Mouse (Mus musculus): ENCODE measurements at regions not wholly inside any gene's neighbourhood (a gene's known extent, or its start where the extent isn't known, plus 50 kb on each side); places are given as distances from the start of the nearest gene placed in this dataset.

GRCm38 (mm10) chr8:112933815-112934214 is 364.0 kb downstream of the Cntnap4 start:
- Histone ChIP-seq H3K27ac (replicated peaks; ENCODE audit: low read depth, low read length) (no peak overlapping the region), H3K9ac (ENCODE audit: low read length) (no peak overlapping the region), H3K9me3 (ENCODE audit: control insufficient read depth, low read length) (no peaks in the 10 kb centered on the region), H3K4me3 (ENCODE audit: low read depth, low read length) (no peak overlapping the region), H3K36me3 (ENCODE audit: control insufficient read depth, insufficient read depth, low read length) (no peaks in the 10 kb centered on the region), H3K27me3 (ENCODE audit: control insufficient read depth, insufficient read depth, low read length) (no peaks in the 10 kb centered on the region), H3K4me2 (ENCODE audit: low read depth, severe bottlenecking) (no peak overlapping the region), H3K4me1 (ENCODE audit: control insufficient read depth, insufficient read depth, low read length) (no peaks in the 10 kb centered on the region)
- no peak for ATAC-seq (ENCODE audit: insufficient number of reproducible peaks, low FRiP score, low TSS enrichment, low read depth)
- WGBS: 93% methylated on average over 2 of the region's 2 CpGs
- no peak for DNase-seq (ENCODE audit: low spot score)

GRCm38 (mm10) chr8:112935411-112935810 is 365.6 kb downstream of the Cntnap4 start:
- Histone ChIP-seq H3K4me1 (ENCODE audit: control insufficient read depth, insufficient read depth, low read length) (no peaks in the 10 kb centered on the region), H3K27ac (replicated peaks; ENCODE audit: low read depth, low read length) (no peak overlapping the region), H3K4me3 (ENCODE audit: low read depth, low read length) (no peak overlapping the region), H3K4me2 (ENCODE audit: low read depth, severe bottlenecking) (no peak overlapping the region), H3K9me3 (ENCODE audit: control insufficient read depth, low read length) (no peaks in the 10 kb centered on the region), H3K9ac (ENCODE audit: low read length) (no peak overlapping the region), H3K36me3 (ENCODE audit: control insufficient read depth, insufficient read depth, low read length) (no peaks in the 10 kb centered on the region), H3K27me3 (ENCODE audit: control insufficient read depth, insufficient read depth, low read length) (no peaks in the 10 kb centered on the region)
- no peak for DNase-seq (ENCODE audit: low spot score)
- ATAC-seq (ENCODE audit: insufficient number of reproducible peaks, low FRiP score, low TSS enrichment, low read depth): no peak
- WGBS: 78% methylated on average over 3 of the region's 3 CpGs

- H3K27ac ChIP-seq (replicated peaks; ENCODE audit: low read depth, low read length): no peak overlapping the region
- no peak for DNase-seq (ENCODE audit: low spot score)
- no peaks in the 10 kb centered on the region for H3K9me3 ChIP-seq (ENCODE audit: control insufficient read depth, low read length)
- no peak overlapping the region for H3K4me2 ChIP-seq (ENCODE audit: low read depth, severe bottlenecking)
- ATAC-seq (ENCODE audit: insufficient number of reproducible peaks, low FRiP score, low TSS enrichment, low read depth): no peak
- H3K36me3 ChIP-seq (ENCODE audit: control insufficient read depth, insufficient read depth, low read length): no peaks in the 10 kb centered on the region
- H3K9ac ChIP-seq (ENCODE audit: low read length): no peak overlapping the region
- H3K4me1 ChIP-seq (ENCODE audit: control insufficient read depth, insufficient read depth, low read length): no peaks in the 10 kb centered on the region
- 87% methylated on average over 9 of the region's 9 CpGs for WGBS
- H3K4me3 ChIP-seq (ENCODE audit: low read depth, low read length): no peak overlapping the region
- H3K27me3 ChIP-seq (ENCODE audit: control insufficient read depth, insufficient read depth, low read length): no peaks in the 10 kb centered on the region
Measured at GRCm38 (mm10) chr8:112935897-112936719, 366.3 kb downstream of the Cntnap4 start.

DNA sequence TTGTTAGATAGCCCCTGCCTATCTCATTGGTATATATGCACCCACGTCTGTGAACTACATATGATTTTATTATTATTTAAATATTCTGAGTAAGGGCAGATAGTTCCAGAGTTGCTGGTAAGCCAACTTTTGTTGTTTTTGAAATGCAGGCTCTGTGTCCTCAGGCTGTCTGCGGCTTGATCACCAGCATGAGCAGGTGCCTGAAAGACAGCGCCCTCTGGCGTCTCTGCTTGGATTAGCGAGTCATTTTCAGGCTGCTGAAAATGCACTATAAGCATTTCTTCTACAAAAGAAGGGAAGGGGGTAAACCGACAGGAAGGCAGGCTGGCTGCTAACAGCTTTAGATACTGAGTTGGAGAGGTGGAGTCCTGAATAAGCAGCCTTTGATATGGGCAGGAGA is 402.6 kb downstream of the Cntnap4 start:
- H3K4me2 ChIP-seq (ENCODE audit: low read depth, severe bottlenecking): no peak overlapping the region
- 10% methylated on average over 6 of the region's 6 CpGs for WGBS
- no peaks in the 10 kb centered on the region for H3K27me3 ChIP-seq (ENCODE audit: control insufficient read depth, insufficient read depth, low read length)
- H3K27ac ChIP-seq (replicated peaks; ENCODE audit: low read depth, low read length): no peak overlapping the region
- no peaks in the 10 kb centered on the region for H3K9me3 ChIP-seq (ENCODE audit: control insufficient read depth, low read length)
- ATAC-seq (ENCODE audit: insufficient number of reproducible peaks, low FRiP score, low TSS enrichment, low read depth): no peak
- H3K4me3 ChIP-seq (ENCODE audit: low read depth, low read length): no peak overlapping the region
- no peaks in the 10 kb centered on the region for H3K36me3 ChIP-seq (ENCODE audit: control insufficient read depth, insufficient read depth, low read length)
- DNase-seq (ENCODE audit: low spot score): peak; percentile 86
- H3K4me1 ChIP-seq (ENCODE audit: control insufficient read depth, insufficient read depth, low read length): no peaks in the 10 kb centered on the region
- H3K9ac ChIP-seq (ENCODE audit: low read length): no peak overlapping the region

DNA sequence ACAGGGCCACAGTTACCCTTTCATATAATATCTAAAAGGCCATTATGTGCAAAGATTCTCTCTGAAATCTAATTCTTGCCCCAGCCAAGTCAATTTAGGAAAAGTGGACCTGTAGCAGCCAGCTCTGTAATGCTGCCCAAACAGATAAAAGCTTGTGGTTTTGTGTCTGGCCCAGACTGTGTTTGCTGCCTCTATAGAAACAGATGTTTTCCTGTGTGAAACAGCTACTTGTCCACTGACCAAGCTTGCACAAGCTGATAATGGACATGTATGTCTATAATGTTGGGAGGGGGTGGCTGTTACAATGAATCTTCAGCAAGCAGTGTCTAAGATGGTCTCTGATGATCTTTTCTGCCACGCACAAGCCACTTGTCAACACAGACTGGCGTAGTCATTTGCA is 405.9 kb downstream of the Cntnap4 start:
- no peak overlapping the region for H3K27ac ChIP-seq (replicated peaks; ENCODE audit: low read depth, low read length)
- no peak overlapping the region for H3K4me2 ChIP-seq (ENCODE audit: low read depth, severe bottlenecking)
- no peak overlapping the region for H3K9ac ChIP-seq (ENCODE audit: low read length)
- H3K36me3 ChIP-seq (ENCODE audit: control insufficient read depth, insufficient read depth, low read length): no peaks in the 10 kb centered on the region
- ATAC-seq (ENCODE audit: insufficient number of reproducible peaks, low FRiP score, low TSS enrichment, low read depth): no peak
- 91% methylated on average over 2 of the region's 2 CpGs for WGBS
- no peak for DNase-seq (ENCODE audit: low spot score)
- H3K27me3 ChIP-seq (ENCODE audit: control insufficient read depth, insufficient read depth, low read length): no peaks in the 10 kb centered on the region
- no peak overlapping the region for H3K4me3 ChIP-seq (ENCODE audit: low read depth, low read length)
- H3K4me1 ChIP-seq (ENCODE audit: control insufficient read depth, insufficient read depth, low read length): no peaks in the 10 kb centered on the region
- H3K9me3 ChIP-seq (ENCODE audit: control insufficient read depth, low read length): no peaks in the 10 kb centered on the region

DNA sequence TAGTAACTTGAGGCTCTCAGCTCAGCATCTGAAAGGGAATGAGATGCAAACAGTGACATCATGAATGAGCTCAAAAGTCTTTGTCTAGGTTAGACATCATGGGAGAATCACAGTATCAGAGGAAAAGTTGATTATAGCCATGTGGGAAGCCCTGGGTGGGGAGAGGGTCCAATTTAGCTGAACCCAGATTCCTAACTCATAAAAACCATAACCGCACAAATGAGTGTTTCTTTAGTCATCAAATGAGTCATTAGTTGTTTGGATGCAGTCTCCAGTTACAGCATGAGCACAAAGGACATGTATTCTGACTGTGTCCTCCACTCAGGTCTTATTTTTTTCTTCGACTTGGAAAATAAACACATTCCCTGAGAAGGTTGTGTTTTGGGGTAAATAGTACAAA is 406.5 kb downstream of the Cntnap4 start:
- ATAC-seq (ENCODE audit: insufficient number of reproducible peaks, low FRiP score, low TSS enrichment, low read depth) (no peak), DNase-seq (ENCODE audit: low spot score) (no peak)
- H3K4me1 ChIP-seq (ENCODE audit: control insufficient read depth, insufficient read depth, low read length): no peaks in the 10 kb centered on the region
- H3K4me2 ChIP-seq (ENCODE audit: low read depth, severe bottlenecking): no peak overlapping the region
- WGBS: 79% methylated on average over 2 of the region's 2 CpGs
- no peak overlapping the region for H3K4me3 ChIP-seq (ENCODE audit: low read depth, low read length)
- no peaks in the 10 kb centered on the region for H3K27me3 ChIP-seq (ENCODE audit: control insufficient read depth, insufficient read depth, low read length)
- H3K9me3 ChIP-seq (ENCODE audit: control insufficient read depth, low read length): no peaks in the 10 kb centered on the region
- H3K9ac ChIP-seq (ENCODE audit: low read length): no peak overlapping the region
- H3K36me3 ChIP-seq (ENCODE audit: control insufficient read depth, insufficient read depth, low read length): no peaks in the 10 kb centered on the region
- no peak overlapping the region for H3K27ac ChIP-seq (replicated peaks; ENCODE audit: low read depth, low read length)

GRCm38 (mm10) chr8:112993781-112994180 is 423.9 kb downstream of the Cntnap4 start:
- Histone ChIP-seq H3K27me3 (ENCODE audit: control insufficient read depth, insufficient read depth, low read length) (no peaks in the 10 kb centered on the region), H3K4me3 (ENCODE audit: low read depth, low read length) (no peak overlapping the region), H3K4me1 (ENCODE audit: control insufficient read depth, insufficient read depth, low read length) (no peaks in the 10 kb centered on the region), H3K27ac (replicated peaks; ENCODE audit: low read depth, low read length) (no peak overlapping the region), H3K36me3 (ENCODE audit: control insufficient read depth, insufficient read depth, low read length) (no peaks in the 10 kb centered on the region), H3K9me3 (ENCODE audit: control insufficient read depth, low read length) (no peaks in the 10 kb centered on the region), H3K4me2 (ENCODE audit: low read depth, severe bottlenecking) (no peak overlapping the region), H3K9ac (ENCODE audit: low read length) (no peak overlapping the region)
- 83% methylated on average over 4 of the region's 4 CpGs for WGBS
- DNase-seq (ENCODE audit: low spot score) (no peak), ATAC-seq (ENCODE audit: insufficient number of reproducible peaks, low FRiP score, low TSS enrichment, low read depth) (no peak)

DNA sequence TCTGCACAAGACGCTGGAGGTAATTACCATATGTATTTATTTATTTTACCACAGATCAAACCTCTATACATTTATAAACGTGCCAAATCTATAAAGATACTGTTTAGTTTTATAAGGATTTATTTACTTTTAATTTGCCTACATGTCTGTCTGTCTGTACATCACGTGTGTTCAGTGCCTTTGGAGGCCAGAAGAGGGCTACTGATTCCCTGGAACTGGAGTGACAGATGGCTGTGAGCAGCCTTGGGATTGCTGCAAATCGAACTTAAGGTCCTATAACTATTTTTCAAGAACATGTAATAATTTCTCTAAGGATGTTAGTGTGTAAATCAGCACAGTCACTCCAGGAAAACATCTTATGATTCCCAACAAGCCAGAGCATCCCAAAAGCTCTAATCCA is 437.5 kb downstream of the Cntnap4 start:
- no peaks in the 10 kb centered on the region for H3K36me3 ChIP-seq (ENCODE audit: control insufficient read depth, insufficient read depth, low read length)
- H3K9me3 ChIP-seq (ENCODE audit: control insufficient read depth, low read length): no peaks in the 10 kb centered on the region
- ATAC-seq (ENCODE audit: insufficient number of reproducible peaks, low FRiP score, low TSS enrichment, low read depth) (no peak), DNase-seq (ENCODE audit: low spot score) (no peak)
- no peaks in the 10 kb centered on the region for H3K4me1 ChIP-seq (ENCODE audit: control insufficient read depth, insufficient read depth, low read length)
- no peak overlapping the region for H3K4me3 ChIP-seq (ENCODE audit: low read depth, low read length)
- 66% methylated on average over 4 of the region's 4 CpGs for WGBS
- H3K27me3 ChIP-seq (ENCODE audit: control insufficient read depth, insufficient read depth, low read length): no peaks in the 10 kb centered on the region
- no peak overlapping the region for H3K4me2 ChIP-seq (ENCODE audit: low read depth, severe bottlenecking)
- H3K9ac ChIP-seq (ENCODE audit: low read length): no peak overlapping the region
- no peak overlapping the region for H3K27ac ChIP-seq (replicated peaks; ENCODE audit: low read depth, low read length)

- H3K36me3 ChIP-seq (ENCODE audit: control insufficient read depth, insufficient read depth, low read length): no peaks in the 10 kb centered on the region
- H3K9me3 ChIP-seq (ENCODE audit: control insufficient read depth, low read length): no peaks in the 10 kb centered on the region
- no peaks in the 10 kb centered on the region for H3K27me3 ChIP-seq (ENCODE audit: control insufficient read depth, insufficient read depth, low read length)
- no peak overlapping the region for H3K27ac ChIP-seq (replicated peaks; ENCODE audit: low read depth, low read length)
- H3K4me2 ChIP-seq (ENCODE audit: low read depth, severe bottlenecking): no peak overlapping the region
- H3K4me3 ChIP-seq (ENCODE audit: low read depth, low read length): no peak overlapping the region
- no peak overlapping the region for H3K9ac ChIP-seq (ENCODE audit: low read length)
- 60% methylated on average over 9 of the region's 9 CpGs for WGBS
- no peak for ATAC-seq (ENCODE audit: insufficient number of reproducible peaks, low FRiP score, low TSS enrichment, low read depth)
- no peak for DNase-seq (ENCODE audit: low spot score)
- no peaks in the 10 kb centered on the region for H3K4me1 ChIP-seq (ENCODE audit: control insufficient read depth, insufficient read depth, low read length)
Measured at GRCm38 (mm10) chr8:113028880-113029279, 459.0 kb downstream of the Cntnap4 start.
